Comparison of ENCODE assay signal across 13 mouse cellular contexts in the genomic region with DNA sequence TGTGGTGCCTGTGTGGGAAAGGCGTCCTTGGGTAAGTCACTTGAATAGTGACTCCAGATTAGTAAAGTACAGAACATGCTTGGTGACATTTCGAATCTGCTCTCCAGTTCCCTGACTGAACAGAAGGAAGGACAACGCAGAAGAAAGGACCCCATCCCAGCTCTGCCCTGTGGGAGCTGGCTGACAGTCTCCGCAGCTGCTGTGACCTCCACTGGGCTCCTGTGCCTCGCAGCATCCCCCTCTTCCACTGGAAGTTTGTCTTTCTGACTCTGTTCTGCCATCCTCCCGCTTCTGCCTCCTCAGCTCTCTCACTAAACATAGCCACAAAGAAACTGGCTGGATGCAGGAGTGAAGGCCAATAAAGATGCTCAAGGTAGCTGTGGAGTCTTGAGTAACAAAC. TPM values are rescaled to one million over a fixed set of nuclear protein-coding genes. Genes with fewer than 3 reads are reported as not detected.
DNase-seq lines count a peak whose midpoint lies in the region; ATAC-seq lines count a peak whose summit lies in the region.
"Had no signal": no experiment of that assay in that cellular context is flagged by ENCODE, and none has a peak within 500 bp of the region (broad histone marks: within the 10 kb centered on the region; RNA-seq: fewer than 3 reads in every experiment).

No protein-coding gene starts in this region.

- H3K9me3 ChIP-seq in forebrain, embryonic 11.5 days (ENCODE audit: control insufficient read depth, low read length), result no peaks in the 10 kb centered on the region
- H3K9me3 ChIP-seq in hindbrain, embryonic 13.5 days, result no peaks in the 10 kb centered on the region
- H3K9me3 ChIP-seq in neural tube, embryonic 12.5 days, result no peaks in the 10 kb centered on the region
- H3K9me3 ChIP-seq in liver, embryonic 12.5 days (replicated peaks), result no peaks in the 10 kb centered on the region
- H3K9me3 ChIP-seq: liver, embryonic 15.5 days had no signal

- no peaks in the 10 kb centered on the region for H3K36me3 ChIP-seq in forebrain, embryonic 11.5 days (ENCODE audit: control insufficient read depth, insufficient read depth, low read length)
- H3K36me3 ChIP-seq in hindbrain, embryonic 13.5 days, result no peaks in the 10 kb centered on the region
- no peaks in the 10 kb centered on the region for H3K36me3 ChIP-seq in neural tube, embryonic 12.5 days
- H3K36me3 ChIP-seq in liver, embryonic 12.5 days, result no peaks in the 10 kb centered on the region
- H3K36me3 ChIP-seq: liver, embryonic 15.5 days had no signal

- peaks cover 37% of the 10 kb centered on the region for H3K4me1 ChIP-seq in forebrain, embryonic 11.5 days (replicated peaks; ENCODE audit: control insufficient read depth, insufficient read depth, low read length)
- H3K4me1 ChIP-seq in hindbrain, embryonic 13.5 days (replicated peaks), result peaks cover 75% of the 10 kb centered on the region
- H3K4me1 ChIP-seq in neural tube, embryonic 12.5 days, result peaks cover 49% of the 10 kb centered on the region
- H3K4me1 ChIP-seq in liver, embryonic 12.5 days, result peaks cover 9% of the 10 kb centered on the region; the same call in 1 of the 2 replicates

- H3K9ac ChIP-seq in forebrain, embryonic 11.5 days (ENCODE audit: low read length), result peak overlapping the region; percentile 98
- H3K9ac ChIP-seq in hindbrain, embryonic 13.5 days, result peak overlapping the region; percentile 97
- H3K9ac ChIP-seq in neural tube, embryonic 12.5 days, result peak overlapping the region; percentile 96
- no peak overlapping the region for H3K9ac ChIP-seq in liver, embryonic 12.5 days
- H3K9ac ChIP-seq: liver, embryonic 15.5 days had no signal

- peak overlapping the region; percentile 99 for H3K27ac ChIP-seq in forebrain, embryonic 11.5 days (ENCODE audit: low read depth, low read length)
- H3K27ac ChIP-seq in hindbrain, embryonic 13.5 days, result peak overlapping the region; percentile 99
- peak overlapping the region; percentile 57; the same call in 1 of the 2 replicates for H3K27ac ChIP-seq in neural tube, embryonic 12.5 days
- H3K27ac ChIP-seq in liver, embryonic 12.5 days, result no peak overlapping the region
- H3K27ac ChIP-seq: liver, embryonic 15.5 days had no signal

- H3K4me2 ChIP-seq in forebrain, embryonic 11.5 days (ENCODE audit: low read depth, low read length, severe bottlenecking), result peak overlapping the region; percentile 94
- peak overlapping the region; percentile 86 for H3K4me2 ChIP-seq in hindbrain, embryonic 13.5 days
- peak overlapping the region; percentile 84 for H3K4me2 ChIP-seq in neural tube, embryonic 12.5 days (replicated peaks)
- H3K4me2 ChIP-seq in liver, embryonic 12.5 days, result no peak overlapping the region
- H3K4me2 ChIP-seq: liver, embryonic 15.5 days had no signal

- no peak for ATAC-seq in forebrain, embryonic 11.5 days (replicated peaks; ENCODE audit: low FRiP score)
- ATAC-seq in hindbrain, embryonic 13.5 days (ENCODE audit: low FRiP score), result no peak
- no peak for ATAC-seq in neural tube, embryonic 12.5 days (ENCODE audit: low FRiP score, low read depth)
- no peak for ATAC-seq in liver, embryonic 12.5 days

- peak; percentile 26 to 36 for DNase-seq in cerebellum, postnatal 25 days
- no peak for DNase-seq in cerebellum, adult 11-12 months
- no peak for DNase-seq in forebrain, embryonic 11.5 days (ENCODE audit: low spot score)
- DNase-seq in kidney, adult 11 months, result no peak
- DNase-seq in urinary bladder, postnatal 10 days (ENCODE audit: low spot score), result no peak
- DNase-seq: heart, postnatal 4 days; lung, postnatal 4 days; right cerebral cortex, adult 18-20 months; thymus, adult 18-20 months had no signal

- 3% methylated on average over 6 of the region's 6 CpGs for WGBS in forebrain, embryonic 11.5 days
- 4% methylated on average over 6 of the region's 6 CpGs for WGBS in hindbrain, embryonic 13.5 days
- 0% methylated on average over 6 of the region's 6 CpGs for whole genome bisulfite sequencing in neural tube, embryonic 12.5 days
- 10% methylated on average over 6 of the region's 6 CpGs for WGBS in liver, embryonic 12.5 days (ENCODE audit: insufficient replicate concordance)

- H3K4me3 ChIP-seq in forebrain, embryonic 11.5 days (ENCODE audit: low read depth, low read length), result peak overlapping the region; percentile 55
- peak overlapping the region; percentile 61; the same call in 1 of the 2 replicates for H3K4me3 ChIP-seq in hindbrain, embryonic 13.5 days
- no peak overlapping the region for H3K4me3 ChIP-seq in neural tube, embryonic 12.5 days
- H3K4me3 ChIP-seq in liver, embryonic 12.5 days, result no peak overlapping the region
- H3K4me3 ChIP-seq: liver, embryonic 15.5 days had no signal

- H3K27me3 ChIP-seq in forebrain, embryonic 11.5 days (ENCODE audit: control insufficient read depth, insufficient read depth, low read length), result peaks cover 25% of the 10 kb centered on the region
- H3K27me3 ChIP-seq in hindbrain, embryonic 13.5 days, result peaks cover 54% of the 10 kb centered on the region
- peaks cover 55% of the 10 kb centered on the region for H3K27me3 ChIP-seq in neural tube, embryonic 12.5 days (replicated peaks)
- H3K27me3 ChIP-seq in liver, embryonic 12.5 days (replicated peaks), result peaks cover 100% of the 10 kb centered on the region

RNA-seq across cellular contexts. Expression of gene Rhbg, which starts 51.5 kb away (rescaled TPM):
- 0.36 TPM in 1 of 2 replicates, not detected in the other for polyA plus RNA-seq in forebrain, embryonic 11.5 days (2014; fragmentation: Nextera tagmentation; extraction: Ambion mirVana)
- polyA plus RNA-seq in hindbrain, embryonic 13.5 days (2015; fragmentation: Nextera tagmentation; extraction: Ambion mirVana), result 0.22 and 0.32 TPM in 2 replicates
- polyA plus RNA-seq in neural tube, embryonic 12.5 days (2016; fragmentation: Nextera tagmentation; extraction: Ambion mirVana), result 0.32 and 0.79 TPM in 2 replicates
- polyA plus RNA-seq in liver, embryonic 12.5 days (2016; fragmentation: Nextera tagmentation; extraction: Ambion mirVana), result 14.5 and 16.0 TPM in 2 replicates

Comparison
In these comparisons a context has a peak if more than half of its experiments do, and no peak if none do; other contexts are left out.
1. DNase-seq: peak in cerebellum, postnatal 25 days (2 of 2); none in cerebellum, adult 11-12 months (single experiment), forebrain, embryonic 11.5 days (single experiment), kidney, adult 11 months (single experiment) and urinary bladder, postnatal 10 days (single experiment).
2. H3K4me3 ChIP-seq: peak in forebrain, embryonic 11.5 days (single experiment) and hindbrain, embryonic 13.5 days (single experiment); none in neural tube, embryonic 12.5 days (single experiment) and liver, embryonic 12.5 days (single experiment).